Mouse (Mus musculus): ENCODE results near the gene Adamts2.

- TF ChIP-seq CTCF (IDR thresholded peaks at IDR 0.05; ENCODE audit: low read depth) = no peak
- no peak for TF ChIP-seq EP300 (optimal IDR thresholded peaks at IDR 0.05)
These were observed 44.3 kb downstream of the Adamts2 start for GRCm38 (mm10) chr11:50646148-50646547.

Data from stomach, postnatal 0 days (tissue).